Mouse (Mus musculus) kidney, adult 18-20 months (tissue): ENCODE measurements around the gene Camk2n2.
A peak's percentile ranks its signal among the peaks of the same experiment; 100 is the strongest.
"Not testable (repeated sequence)": the region's sequence is repeated elsewhere in the genome, so short reads cannot be mapped to it uniquely, and the experiment has no call there.

Experiments used
- DNase-seq: peaks from one replicate; pipeline ENCODE4 v3.0.0; 2021

Camk2n2 gene

GRCm38 (mm10) chr16:20621191-20621990 lies at the start of gene Camk2n2:
Gene Camk2n2 (minus strand): TSS chr16:20621287.
- peak; percentile 79 for DNase-seq

GRCm38 (mm10) chr16:20670291-20670690 lies 49.2 kb upstream of the Camk2n2 start:
- DNase-seq, result no peak

GRCm38 (mm10) chr16:20668013-20668412 lies 46.9 kb upstream of the Camk2n2 start, which contains the start of gene Eif4g1:
Gene Eif4g1 (plus strand): TSS chr16:20668313.
- not testable (repeated sequence) for DNase-seq

GRCm38 (mm10) chr16:20657661-20658060 lies 36.6 kb upstream of the Camk2n2 start:
- no peak for DNase-seq

GRCm38 (mm10) chr16:20653315-20653714 lies 32.2 kb upstream of the Camk2n2 start:
- no peak for DNase-seq

- DNase-seq, result no peak
Measured at GRCm38 (mm10) chr16:20651947-20652310, 30.8 kb upstream of the Camk2n2 start.

GRCm38 (mm10) chr16:20651076-20651946 lies 30.2 kb upstream of the Camk2n2 start, which contains the start of gene Psmd2:
Gene Psmd2 (plus strand): TSS chr16:20651652.
- peak; percentile 98 for DNase-seq

GRCm38 (mm10) chr16:20643911-20644310 lies 22.8 kb upstream of the Camk2n2 start:
- DNase-seq, result no peak

- peak; percentile 78 for DNase-seq
Measured at GRCm38 (mm10) chr16:20642161-20642560, 21.1 kb upstream of the Camk2n2 start.

- no peak for DNase-seq
Measured at GRCm38 (mm10) chr16:20638367-20638766, 17.3 kb upstream of the Camk2n2 start.

- no peak for DNase-seq
Measured at GRCm38 (mm10) chr16:20637410-20637809, 16.3 kb upstream of the Camk2n2 start.

- DNase-seq, result no peak
Measured at GRCm38 (mm10) chr16:20629731-20630634, 8.9 kb upstream of the Camk2n2 start, which contains the start of gene Ece2. Gene Ece2 (plus strand): TSS chr16:20629828.

GRCm38 (mm10) chr16:20628871-20629391 lies 7.8 kb upstream of the Camk2n2 start:
- no peak for DNase-seq

- no peak for DNase-seq
Measured at GRCm38 (mm10) chr16:20623211-20623610, 2.1 kb upstream of the Camk2n2 start.

- peak; percentile 42 for DNase-seq
Measured at GRCm38 (mm10) chr16:20621991-20622685, 1.1 kb upstream of the Camk2n2 start.

- no peak for DNase-seq
Measured at GRCm38 (mm10) chr16:20620751-20621190, 316 bp downstream of the Camk2n2 start.

- no peak for DNase-seq
Measured at GRCm38 (mm10) chr16:20620399-20620735, 720 bp downstream of the Camk2n2 start.

GRCm38 (mm10) chr16:20619541-20620398 lies 1.3 kb downstream of the Camk2n2 start:
- peak; percentile 48 for DNase-seq

- DNase-seq, result peak; percentile 90
Measured at GRCm38 (mm10) chr16:20611357-20612227, 9.5 kb downstream of the Camk2n2 start, which contains the start of the genes Eef1akmt4, Gm49333 and Alg3. Gene Eef1akmt4 (plus strand): TSS chr16:20611593. Gene Gm49333 (plus strand): TSS chr16:20611610. Gene Alg3 (minus strand): TSS chr16:20611735.
